In genomic region chr15:84301641-84302420, GRCm38 (mm10) we compare ENCODE assay signal across 12 mouse cellular contexts. TPM values are rescaled to one million over a fixed set of nuclear protein-coding genes. Genes with fewer than 3 reads are reported as not detected.
DNase-seq lines count a peak whose midpoint lies in the region; ATAC-seq and TF ChIP-seq lines count a peak whose summit lies in the region.
"Had no signal": no experiment of that assay in that cellular context is flagged by ENCODE, and none has a peak within 500 bp of the region (broad histone marks: within the 10 kb centered on the region; RNA-seq: fewer than 3 reads in every experiment).

No protein-coding gene starts in this region.

- no peak for ATAC-seq in hindbrain, postnatal 0 days
- no peak; the same call in 1 of the 2 replicates for ATAC-seq in forebrain, embryonic 12.5 days (ENCODE audit: low FRiP score)
- no peak for ATAC-seq in limb, embryonic 11.5 days (ENCODE audit: insufficient number of reproducible peaks, low FRiP score, low TSS enrichment, low read depth)
- no peak for ATAC-seq in neural tube, embryonic 15.5 days (ENCODE audit: low FRiP score)
- ATAC-seq in kidney, embryonic 15.5 days (replicated peaks; ENCODE audit: low FRiP score) = no peak
- ATAC-seq: liver, embryonic 12.5 days had no signal

- peak overlapping the region; percentile 90 for H3K27ac ChIP-seq in hindbrain, embryonic 10.5 days
- no peak overlapping the region; the same call in 1 of the 2 replicates for H3K27ac ChIP-seq in hindbrain, postnatal 0 days
- peak overlapping the region; percentile 81 for H3K27ac ChIP-seq in forebrain, embryonic 12.5 days
- 0 out of 2 replicates have a peak overlapping the region, but pooled peaks have one; percentile 1 for H3K27ac ChIP-seq in limb, embryonic 11.5 days (replicated peaks; ENCODE audit: low read depth, low read length)
- peak overlapping the region; percentile 19; the same call in 1 of the 2 replicates for H3K27ac ChIP-seq in neural tube, embryonic 15.5 days (replicated peaks)
- no peak overlapping the region for H3K27ac ChIP-seq in kidney, embryonic 15.5 days
- H3K27ac ChIP-seq: kidney, postnatal 0 days; liver, embryonic 12.5 days; macrophage had no signal

- WGBS in hindbrain, embryonic 10.5 days = 14% methylated on average over 8 of the region's 8 CpGs
- 36% methylated on average over 8 of the region's 8 CpGs for WGBS in hindbrain, postnatal 0 days
- 8% methylated on average over 8 of the region's 8 CpGs for WGBS in forebrain, embryonic 12.5 days
- 37% methylated on average over 8 of the region's 8 CpGs for WGBS in limb, embryonic 11.5 days
- 32% methylated on average over 8 of the region's 8 CpGs for WGBS in neural tube, embryonic 15.5 days
- 53% methylated on average over 8 of the region's 8 CpGs for WGBS in kidney, embryonic 15.5 days

- no peak overlapping the region for H3K9ac ChIP-seq in hindbrain, postnatal 0 days (replicated peaks; ENCODE audit: low read length)
- H3K9ac ChIP-seq in forebrain, embryonic 12.5 days = peak overlapping the region; percentile 25; the same call in 1 of the 2 replicates
- H3K9ac ChIP-seq in limb, embryonic 11.5 days (ENCODE audit: low read length) = no peak overlapping the region
- no peak overlapping the region for H3K9ac ChIP-seq in neural tube, embryonic 15.5 days (replicated peaks)
- H3K9ac ChIP-seq in kidney, embryonic 15.5 days = no peak overlapping the region
- H3K9ac ChIP-seq: liver, embryonic 12.5 days had no signal

- no peak overlapping the region for H3K4me2 ChIP-seq in hindbrain, postnatal 0 days (ENCODE audit: low read depth, low read length)
- peak overlapping the region; percentile 22 for H3K4me2 ChIP-seq in forebrain, embryonic 12.5 days
- H3K4me2 ChIP-seq in limb, embryonic 11.5 days (ENCODE audit: low read depth, severe bottlenecking) = no peak overlapping the region
- no peak overlapping the region for H3K4me2 ChIP-seq in neural tube, embryonic 15.5 days
- H3K4me2 ChIP-seq in kidney, embryonic 15.5 days = no peak overlapping the region
- H3K4me2 ChIP-seq: liver, embryonic 12.5 days had no signal

- no peaks in the 10 kb centered on the region for H3K9me3 ChIP-seq in hindbrain, embryonic 10.5 days
- H3K9me3 ChIP-seq in hindbrain, postnatal 0 days (ENCODE audit: low read length) = no peaks in the 10 kb centered on the region
- no peaks in the 10 kb centered on the region for H3K9me3 ChIP-seq in forebrain, embryonic 12.5 days
- H3K9me3 ChIP-seq in limb, embryonic 11.5 days (ENCODE audit: control insufficient read depth, low read length) = no peaks in the 10 kb centered on the region
- no peaks in the 10 kb centered on the region for H3K9me3 ChIP-seq in neural tube, embryonic 15.5 days (replicated peaks)
- no peaks in the 10 kb centered on the region for H3K9me3 ChIP-seq in kidney, embryonic 15.5 days (replicated peaks)
- H3K9me3 ChIP-seq: liver, embryonic 12.5 days had no signal

- peak overlapping the region; percentile 20; the same call in 1 of the 2 replicates for H3K4me3 ChIP-seq in hindbrain, embryonic 10.5 days
- no peak overlapping the region for H3K4me3 ChIP-seq in hindbrain, postnatal 0 days (ENCODE audit: low read length)
- no peak overlapping the region for H3K4me3 ChIP-seq in forebrain, embryonic 12.5 days (replicated peaks)
- H3K4me3 ChIP-seq in limb, embryonic 11.5 days (ENCODE audit: low read depth, low read length) = no peak overlapping the region
- H3K4me3 ChIP-seq in neural tube, embryonic 15.5 days (replicated peaks) = no peak overlapping the region
- H3K4me3 ChIP-seq in kidney, embryonic 15.5 days (replicated peaks) = no peak overlapping the region
- H3K4me3 ChIP-seq: erythroblast, embryonic 14.5 days; liver, embryonic 12.5 days had no signal

- H3K4me1 ChIP-seq in hindbrain, embryonic 10.5 days (replicated peaks) = peaks cover 91% of the 10 kb centered on the region
- H3K4me1 ChIP-seq in hindbrain, postnatal 0 days (ENCODE audit: insufficient read depth, low read length) = peaks cover 49% of the 10 kb centered on the region
- peaks cover 85% of the 10 kb centered on the region for H3K4me1 ChIP-seq in forebrain, embryonic 12.5 days
- peaks cover 43% of the 10 kb centered on the region for H3K4me1 ChIP-seq in limb, embryonic 11.5 days (ENCODE audit: control insufficient read depth, insufficient read depth, low read length)
- peaks cover 69% of the 10 kb centered on the region for H3K4me1 ChIP-seq in neural tube, embryonic 15.5 days
- H3K4me1 ChIP-seq in kidney, embryonic 15.5 days = peaks cover 70% of the 10 kb centered on the region

- peaks cover 29% of the 10 kb centered on the region for H3K27me3 ChIP-seq in hindbrain, embryonic 10.5 days (ENCODE audit: insufficient read depth, poor library complexity, severe bottlenecking)
- no peaks in the 10 kb centered on the region for H3K27me3 ChIP-seq in hindbrain, postnatal 0 days (ENCODE audit: insufficient read depth, low read length)
- H3K27me3 ChIP-seq in forebrain, embryonic 12.5 days = peaks cover 34% of the 10 kb centered on the region
- 0 out of 2 replicates have a peak, but pooled peaks cover 2% of the 10 kb centered on the region for H3K27me3 ChIP-seq in limb, embryonic 11.5 days (ENCODE audit: control insufficient read depth, insufficient read depth, low read length)
- 0 out of 2 replicates have a peak, but pooled peaks cover 3% of the 10 kb centered on the region for H3K27me3 ChIP-seq in neural tube, embryonic 15.5 days (replicated peaks)
- peaks cover 33% of the 10 kb centered on the region for H3K27me3 ChIP-seq in kidney, embryonic 15.5 days

- DNase-seq in hindbrain, embryonic 10.5 days (ENCODE audit: low spot score) = peak; percentile 33
- DNase-seq in hindbrain, postnatal 0 days (ENCODE audit: low spot score) = no peak
- no peak for DNase-seq in limb, embryonic 11.5 days (ENCODE audit: low spot score)
- DNase-seq in thymus, postnatal 14 days = no peak
- no peak for DNase-seq in layer of hippocampus, adult 9-11 months

- peaks cover 2% of the 10 kb centered on the region; the same call in 1 of the 2 replicates for H3K36me3 ChIP-seq in hindbrain, embryonic 10.5 days
- no peaks in the 10 kb centered on the region for H3K36me3 ChIP-seq in hindbrain, postnatal 0 days (ENCODE audit: insufficient read depth, low read length)
- no peaks in the 10 kb centered on the region for H3K36me3 ChIP-seq in forebrain, embryonic 12.5 days (replicated peaks)
- no peaks in the 10 kb centered on the region for H3K36me3 ChIP-seq in limb, embryonic 11.5 days (ENCODE audit: control insufficient read depth, insufficient read depth, low read length)
- no peaks in the 10 kb centered on the region for H3K36me3 ChIP-seq in neural tube, embryonic 15.5 days
- H3K36me3 ChIP-seq in kidney, embryonic 15.5 days = no peaks in the 10 kb centered on the region

- no peak for TF ChIP-seq CTCF in hindbrain, postnatal 0 days (IDR thresholded peaks at IDR 0.05; ENCODE audit: low read depth)

RNA-seq across cellular contexts. Expression of gene Parvg, which starts 22.0 kb away (rescaled TPM):
- polyA plus RNA-seq in hindbrain, embryonic 10.5 days (2016; fragmentation: Nextera tagmentation; extraction: Ambion mirVana) = 1.1 TPM in 2 replicates
- 1.1 and 1.4 TPM in 2 replicates for total RNA-seq in hindbrain, postnatal 0 days (2014; rRNA removed)
- polyA plus RNA-seq in hindbrain, postnatal 0 days (2015; fragmentation: Nextera tagmentation; extraction: Ambion mirVana) = 1.8 and 1.9 TPM in 2 replicates
- 0.60 and 0.61 TPM in 2 replicates for polyA plus RNA-seq in forebrain, embryonic 12.5 days (2016; fragmentation: Nextera tagmentation; extraction: Ambion mirVana)
- polyA plus RNA-seq in limb, embryonic 11.5 days (2014; fragmentation: Nextera tagmentation; extraction: Ambion mirVana) = 0.17 and 0.82 TPM in 2 replicates
- 1.1 and 17.3 TPM in 2 replicates for polyA plus RNA-seq in neural tube, embryonic 15.5 days (2015; fragmentation: Nextera tagmentation; extraction: Ambion mirVana)
- 1.4 and 2.2 TPM in 2 replicates for polyA plus RNA-seq in kidney, embryonic 15.5 days (2015; fragmentation: Nextera tagmentation; extraction: Ambion mirVana)

Comparison
In these comparisons a context has a peak if more than half of its experiments do, and no peak if none do; other contexts are left out.
1. H3K27ac ChIP-seq: peak in hindbrain, embryonic 10.5 days (single experiment), forebrain, embryonic 12.5 days (single experiment), limb, embryonic 11.5 days (single experiment) and neural tube, embryonic 15.5 days (single experiment); none in hindbrain, postnatal 0 days (single experiment) and kidney, embryonic 15.5 days (single experiment).